Mouse (Mus musculus) right cerebral cortex, postnatal 10 days (tissue): ENCODE data around the gene Gm10972.
"Not testable (repeated sequence)": the region's sequence is repeated elsewhere in the genome, so short reads cannot be mapped to it uniquely, and the experiment has no call there.

Experiments
- DNase-seq, 2 experiments: peaks; one replicate each; pipeline ENCODE4 v3.0.0; 2021; ENCODE audit warnings: low spot score in 2 of 2

Gene Gm10972

GRCm38 (mm10) chr3:94642495-94643162, at the start of gene Gm10972:
TSS of gene Gm10972 (plus strand) at chr3:94643112.
- not testable (repeated sequence) for DNase-seq

DNA sequence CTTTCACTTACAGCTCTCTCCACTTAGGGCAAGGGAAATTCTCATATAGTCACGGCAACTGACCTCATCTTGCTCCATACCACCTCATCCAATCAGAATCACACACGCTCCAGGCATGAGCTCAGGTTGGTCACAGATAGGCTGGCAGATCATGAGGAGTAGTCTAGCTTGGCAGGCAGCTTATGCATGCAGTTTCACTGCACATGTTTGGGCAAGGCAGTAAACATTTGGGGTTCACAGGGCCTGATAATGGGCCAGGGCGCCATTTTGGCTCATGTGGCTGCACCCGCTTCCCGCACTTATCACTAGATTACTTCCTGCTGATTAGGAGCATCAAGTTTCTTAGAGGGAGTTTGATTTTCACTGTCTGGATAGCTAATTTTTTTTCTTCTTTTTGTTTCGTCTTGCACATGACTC, 47.0 kb upstream of the Gm10972 start:
- no peak for DNase-seq

- DNase-seq = no peak
Observed at GRCm38 (mm10) chr3:94597224-94597779, 45.6 kb upstream of the Gm10972 start.

DNA sequence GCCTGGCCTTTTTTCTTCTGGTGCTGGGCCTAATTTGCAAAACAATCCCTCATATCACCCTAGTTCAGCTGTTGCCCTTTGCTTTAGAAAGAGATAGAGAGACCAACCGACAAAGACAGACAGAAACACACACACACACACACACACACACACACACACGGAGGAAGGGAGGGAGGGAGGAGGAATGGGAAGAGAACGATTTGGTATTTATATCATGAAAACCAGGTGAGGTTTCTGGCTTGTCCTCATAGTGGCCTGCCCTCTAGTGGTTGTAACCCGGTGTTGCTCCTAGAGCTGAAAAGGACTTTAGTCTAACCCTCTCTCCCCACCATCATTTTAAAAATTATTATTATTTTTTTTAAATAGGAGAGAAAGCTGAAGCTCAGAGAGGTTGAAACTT, 41.0 kb upstream of the Gm10972 start:
- peak in 1 of 2 experiments; percentile 42 for DNase-seq

DNA sequence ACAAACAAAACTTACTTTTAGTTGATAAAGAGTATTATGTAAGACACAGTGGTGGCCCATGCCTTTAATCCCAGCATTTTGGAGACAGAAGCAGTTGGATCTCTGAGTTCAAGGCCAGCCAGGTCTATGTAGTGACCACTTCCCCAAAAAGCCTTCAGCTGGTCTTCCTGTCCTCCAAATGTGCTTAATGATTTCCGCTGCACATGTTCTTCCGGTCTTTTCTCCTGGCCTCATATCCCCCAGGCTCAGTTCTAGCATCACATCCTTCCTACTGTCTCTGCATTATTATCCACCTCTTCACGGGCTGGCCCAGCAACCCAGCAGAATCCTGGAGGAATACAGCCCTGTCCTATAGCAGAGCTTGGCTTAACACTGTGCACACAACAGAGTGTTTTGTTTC, 33.3 kb upstream of the Gm10972 start:
- DNase-seq = no peak

GRCm38 (mm10) chr3:94610581-94610980, 32.3 kb upstream of the Gm10972 start:
- no peak for DNase-seq

GRCm38 (mm10) chr3:94611343-94611742, 31.6 kb upstream of the Gm10972 start:
- peak; percentile 38 to 42 for DNase-seq

- no peak for DNase-seq
Observed at GRCm38 (mm10) chr3:94611834-94612233, 31.1 kb upstream of the Gm10972 start.

DNA sequence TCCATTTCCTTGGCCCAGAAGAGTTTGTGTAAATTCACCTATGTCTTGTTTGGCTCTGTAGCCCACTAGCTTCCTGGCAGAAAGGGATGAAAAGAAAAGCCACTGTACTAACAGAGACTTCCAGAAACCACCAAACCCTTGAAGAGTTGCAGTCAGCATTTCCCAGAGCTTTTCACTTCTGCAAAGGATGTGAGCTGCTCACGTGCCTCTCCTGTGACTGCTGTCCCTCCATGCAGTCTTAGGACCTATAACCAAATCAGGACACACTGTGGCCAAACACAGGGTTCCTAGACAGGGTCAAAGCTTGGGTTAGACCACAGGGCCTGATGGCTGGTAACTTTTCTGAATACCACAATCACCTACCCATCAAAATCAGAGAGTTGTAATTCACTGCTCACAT, 30.6 kb upstream of the Gm10972 start:
- no peak for DNase-seq

DNA sequence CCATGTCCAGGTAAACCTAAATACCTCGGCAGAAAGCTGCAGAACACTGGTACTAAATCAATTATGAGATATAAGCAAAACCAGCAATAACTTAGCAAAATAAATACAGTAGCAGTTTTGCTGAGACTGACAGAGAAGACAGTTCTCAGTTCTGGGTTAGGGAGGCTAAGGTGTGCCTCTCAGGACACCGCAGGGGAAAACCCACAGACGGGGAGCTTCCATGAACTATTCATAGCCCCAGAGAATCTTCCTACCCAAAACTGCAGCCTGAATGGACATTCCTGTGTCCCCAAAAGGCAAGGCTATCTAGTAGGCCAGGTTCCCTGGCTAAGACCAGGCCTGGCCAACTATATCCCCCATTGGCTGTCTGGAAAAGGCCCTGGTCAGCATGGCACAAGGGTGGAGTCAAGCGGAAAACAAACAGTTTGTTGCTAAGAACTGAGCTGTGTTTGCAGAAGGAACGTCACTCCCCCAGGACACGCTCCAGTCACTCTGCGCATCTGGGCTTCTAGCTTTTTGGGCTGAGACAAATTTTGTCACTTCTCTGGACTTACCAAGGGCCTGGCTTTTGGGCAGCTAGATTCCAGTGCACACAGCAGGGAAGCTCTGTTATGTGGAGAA, 29.5 kb upstream of the Gm10972 start:
- DNase-seq = no peak

DNA sequence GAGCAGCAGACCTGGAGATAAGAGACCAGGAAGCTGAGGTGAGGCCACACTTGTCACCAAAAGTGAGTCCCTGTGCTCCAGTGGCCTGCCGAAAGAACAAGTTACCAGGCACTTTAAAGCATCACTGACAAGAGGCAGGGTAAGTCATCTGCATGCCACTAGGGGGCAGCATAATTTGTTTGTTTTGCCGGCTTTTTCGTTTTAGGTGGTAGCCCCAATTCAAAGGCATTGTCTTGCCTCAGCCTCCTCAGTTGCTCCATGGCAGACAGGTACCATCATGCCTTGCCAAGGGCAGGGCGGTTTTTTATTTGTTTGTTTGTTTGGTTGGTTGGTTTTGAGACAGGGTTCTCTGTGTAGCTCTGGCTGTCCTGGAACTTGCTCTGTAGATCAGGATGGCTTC, 26.2 kb upstream of the Gm10972 start:
- no peak for DNase-seq

DNA sequence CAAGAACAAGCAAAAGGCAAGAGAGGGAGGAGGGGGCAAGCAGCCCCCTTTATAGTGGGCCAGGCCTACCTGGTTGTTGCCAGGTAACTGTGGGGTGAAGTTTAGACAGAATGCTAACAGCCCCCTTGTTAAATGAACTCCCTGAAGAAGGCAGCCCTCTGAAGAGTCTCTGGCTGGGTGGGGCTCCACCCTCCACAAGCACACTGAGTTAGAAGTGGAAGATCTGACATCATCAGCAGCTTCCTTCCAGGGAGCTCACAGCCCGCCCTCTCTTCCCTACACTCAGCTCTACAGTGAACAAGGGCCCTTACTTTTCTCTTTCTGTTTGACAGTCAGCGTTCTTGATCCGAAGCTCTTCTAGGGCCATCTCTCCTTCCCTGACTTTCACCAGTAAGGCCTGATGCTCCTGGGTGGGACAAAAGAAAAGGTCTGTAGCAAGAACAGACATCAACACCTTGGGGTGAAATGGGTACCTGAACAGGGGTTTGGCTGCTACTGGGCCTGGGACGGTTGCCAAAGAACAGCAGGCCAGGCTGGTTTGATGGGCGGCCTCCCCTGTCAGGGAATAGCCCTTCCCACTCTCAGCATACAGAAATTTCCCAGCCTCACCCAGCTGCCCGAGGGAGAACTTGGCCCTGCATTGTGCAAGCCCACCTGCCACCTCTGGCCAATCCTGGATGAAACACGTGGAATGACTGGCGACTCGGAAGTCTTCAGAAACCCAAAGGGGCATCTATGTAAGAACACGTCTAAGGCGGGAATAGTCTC, 21.0 kb upstream of the Gm10972 start:
- DNase-seq = no peak

DNA sequence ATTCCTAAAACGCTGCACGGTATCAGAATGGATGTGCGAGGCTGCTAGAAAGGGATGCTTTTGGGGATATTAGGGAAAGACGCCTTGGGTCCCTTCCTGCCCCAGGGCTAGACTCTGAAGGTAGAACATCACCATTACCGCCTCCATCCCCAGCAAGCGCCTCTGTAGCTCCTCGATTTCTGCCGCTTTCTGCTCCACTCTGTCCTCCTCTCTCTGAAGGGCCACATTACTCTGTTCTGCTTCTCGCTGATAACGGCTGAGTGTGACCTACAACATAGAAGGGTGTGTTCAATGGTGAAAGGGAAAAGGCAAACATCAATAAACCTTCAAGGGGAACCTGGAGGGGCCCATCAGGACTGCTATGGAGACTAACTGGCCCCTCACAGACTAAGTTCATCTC, 20.4 kb upstream of the Gm10972 start:
- no peak for DNase-seq

DNA sequence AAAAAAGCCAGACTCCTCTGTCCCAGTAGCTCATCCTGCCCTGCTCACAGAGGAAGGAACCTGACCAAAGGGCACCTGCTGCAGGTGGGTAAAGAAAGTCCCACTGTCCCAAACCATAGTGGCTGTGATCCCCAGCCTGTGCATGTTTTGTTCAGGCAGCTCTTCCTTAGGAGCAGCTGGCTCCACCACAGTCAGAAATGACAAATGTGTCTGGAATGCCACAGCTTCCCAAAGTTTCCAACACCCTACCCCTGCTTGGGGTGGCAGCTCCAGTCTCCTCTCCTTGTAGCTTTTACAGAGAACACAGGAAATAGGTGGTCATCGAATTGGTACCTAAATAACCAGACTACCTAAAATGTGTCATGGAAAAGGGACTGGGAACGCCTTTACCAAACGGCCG, 18.6 kb upstream of the Gm10972 start:
- DNase-seq = no peak

DNA sequence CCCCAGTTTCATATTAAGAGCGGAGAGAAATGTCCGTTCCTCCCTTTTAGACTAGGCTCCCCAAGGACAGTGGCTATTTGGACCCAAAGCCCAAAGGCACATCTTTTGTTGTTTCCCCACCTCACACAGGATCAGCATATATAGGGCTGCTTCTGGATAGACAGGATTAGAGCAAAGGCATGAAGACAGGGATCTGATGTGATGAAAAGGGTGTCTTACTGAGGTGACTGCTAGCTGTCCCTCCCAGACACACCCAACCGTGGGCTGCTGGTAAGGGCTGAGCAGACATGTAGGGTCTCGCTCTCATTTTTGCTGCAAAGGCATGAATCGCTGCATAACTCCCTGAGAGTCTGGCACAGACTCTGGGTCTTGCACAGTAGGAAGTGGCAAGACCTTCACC, 14.2 kb upstream of the Gm10972 start:
- DNase-seq = no peak

GRCm38 (mm10) chr3:94629876-94630275, 13.0 kb upstream of the Gm10972 start:
- no peak for DNase-seq

DNA sequence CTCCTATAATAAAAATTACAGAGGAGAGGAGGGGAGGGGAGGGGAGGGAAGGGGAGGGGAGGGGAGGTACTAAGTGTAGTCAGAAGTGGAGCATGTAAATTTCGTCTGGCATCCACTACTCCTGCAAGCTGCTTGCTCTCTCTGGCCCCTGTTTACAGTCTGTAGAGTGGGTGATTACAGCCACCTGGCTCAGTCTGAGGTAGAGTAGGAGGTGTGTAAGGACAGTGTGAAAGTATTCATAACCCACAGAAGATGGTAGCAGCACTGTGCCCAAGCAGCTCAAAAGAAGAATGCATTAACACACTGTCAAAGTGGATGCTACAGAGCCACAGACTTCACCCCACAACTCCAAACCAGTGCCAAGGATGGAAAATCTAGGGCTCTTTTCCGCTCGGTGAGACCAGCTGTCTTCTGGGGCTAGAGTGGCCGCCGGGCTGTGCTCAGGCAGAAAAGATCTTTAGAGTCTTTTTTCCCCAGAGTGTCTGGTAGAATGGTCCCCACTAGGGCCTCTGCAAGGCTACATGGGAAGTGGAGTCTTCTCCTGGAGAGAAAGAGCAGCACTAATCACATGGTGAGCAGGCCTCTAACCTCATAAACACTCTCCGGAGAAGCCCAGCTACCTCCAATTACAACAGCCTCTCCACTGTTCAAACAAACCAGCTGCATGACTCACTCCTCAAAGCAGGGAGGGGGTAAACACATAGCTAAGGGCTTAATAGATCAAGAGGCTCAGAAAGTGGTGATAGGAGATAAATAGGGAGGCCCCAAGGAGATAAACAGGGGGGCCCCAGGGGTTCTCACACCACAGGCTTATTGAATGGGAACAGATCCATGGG, 6.1 kb downstream of the Gm10972 start:
- no peak for DNase-seq

- DNase-seq = no peak
Observed at GRCm38 (mm10) chr3:94650409-94650808, 7.5 kb downstream of the Gm10972 start.

- DNase-seq = not testable (repeated sequence)
Observed at GRCm38 (mm10) chr3:94653967-94654366, 11.1 kb downstream of the Gm10972 start.

DNA sequence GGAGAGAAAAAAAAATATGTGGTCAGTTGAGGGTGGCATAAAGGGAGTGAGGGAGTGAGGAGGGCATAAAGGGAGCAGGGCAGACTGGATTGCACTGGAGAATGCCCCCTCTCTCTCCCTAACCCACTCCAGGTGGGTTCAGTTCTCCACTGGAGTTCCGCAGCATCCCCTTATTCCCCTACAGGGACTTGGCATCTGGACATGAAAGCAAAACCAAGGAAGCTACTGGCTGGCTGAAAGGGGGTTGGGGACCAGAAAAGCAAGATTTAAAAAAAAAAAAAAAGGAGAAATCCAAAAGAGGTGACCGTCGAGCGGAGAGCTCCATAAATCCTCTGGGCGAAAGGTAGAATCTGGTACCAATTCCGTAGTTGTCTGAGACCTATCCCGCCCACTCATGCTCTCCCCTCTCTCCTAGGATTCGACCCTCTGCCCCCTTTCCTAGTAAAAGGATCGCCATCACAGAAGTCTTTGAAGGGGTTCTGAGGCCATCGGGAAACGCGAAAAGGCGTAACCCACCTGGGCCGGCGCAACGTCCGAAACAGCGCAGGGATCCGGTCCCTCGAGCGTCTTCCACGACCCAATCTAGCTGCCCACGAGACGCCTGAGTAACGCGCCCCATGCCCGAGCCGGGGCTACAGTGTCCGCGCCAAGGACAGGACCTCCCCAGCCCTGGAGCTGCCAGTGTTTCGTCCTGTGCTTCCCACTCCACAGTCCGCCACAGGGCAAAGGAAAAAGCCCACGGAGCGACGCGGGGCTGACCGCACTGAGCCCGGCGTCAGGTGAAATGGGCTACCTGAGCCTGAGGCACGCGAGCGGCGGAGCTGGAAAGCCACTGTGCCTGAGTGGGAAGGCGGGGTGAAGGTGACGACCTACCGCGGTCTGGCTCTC, 15.2 kb downstream of the Gm10972 start:
- DNase-seq = not testable (repeated sequence)

GRCm38 (mm10) chr3:94658740-94659095, 15.8 kb downstream of the Gm10972 start, which contains the start of gene Tuft1:
TSS of gene Tuft1 (minus strand) at chr3:94658872.
- DNase-seq = peak; percentile 56 to 66
